Mouse (Mus musculus): ENCODE data around the gene Slc9a8.
"Not testable (repeated sequence)": the region's sequence is repeated elsewhere in the genome, so short reads cannot be mapped to it uniquely, and the experiment has no call there.

Gene Slc9a8

GRCm38 (mm10) chr2:167421330-167422149 lies at the start of gene Slc9a8:
Gene Slc9a8 (plus strand): TSS chr2:167421712.
- peak; percentile 91 to 92 for DNase-seq (ENCODE audit: low spot score in 2 of 2)

DNA sequence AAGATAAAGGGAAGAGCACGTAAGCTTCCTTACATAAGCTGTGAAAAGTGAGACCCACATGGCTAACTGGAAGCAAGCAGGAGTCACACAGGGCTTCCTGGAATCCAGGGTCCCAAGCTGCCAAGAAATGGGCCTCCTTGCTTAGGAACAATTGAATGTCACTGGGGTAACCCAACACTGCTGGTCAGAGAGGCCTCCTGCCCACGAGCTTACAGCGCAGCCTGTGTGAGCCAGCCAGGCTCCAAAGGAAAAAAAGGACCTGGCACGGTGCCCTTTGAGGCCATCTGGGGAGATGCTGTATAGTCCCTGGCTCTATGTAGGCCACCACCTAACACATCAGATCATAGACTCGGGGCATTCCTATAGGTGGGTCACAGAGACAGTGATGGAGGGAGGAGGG lies 48.2 kb upstream of the Slc9a8 start:
- DNase-seq (ENCODE audit: low spot score in 2 of 2) = no peak

GRCm38 (mm10) chr2:167374191-167374805 lies 47.2 kb upstream of the Slc9a8 start:
- no peak for DNase-seq (ENCODE audit: low spot score in 2 of 2)

- peak; percentile 49 to 78 for DNase-seq (ENCODE audit: low spot score in 2 of 2)
Observed at GRCm38 (mm10) chr2:167375135-167375534, 46.4 kb upstream of the Slc9a8 start.

GRCm38 (mm10) chr2:167375688-167376087 lies 45.8 kb upstream of the Slc9a8 start:
- DNase-seq (ENCODE audit: low spot score in 2 of 2) = no peak

GRCm38 (mm10) chr2:167376160-167376564 lies 45.4 kb upstream of the Slc9a8 start:
- no peak for DNase-seq (ENCODE audit: low spot score in 2 of 2)

GRCm38 (mm10) chr2:167377697-167378096 lies 43.8 kb upstream of the Slc9a8 start:
- peak; percentile 51 to 68 for DNase-seq (ENCODE audit: low spot score in 2 of 2)

GRCm38 (mm10) chr2:167378972-167379371 lies 42.5 kb upstream of the Slc9a8 start:
- DNase-seq (ENCODE audit: low spot score in 2 of 2) = no peak

DNA sequence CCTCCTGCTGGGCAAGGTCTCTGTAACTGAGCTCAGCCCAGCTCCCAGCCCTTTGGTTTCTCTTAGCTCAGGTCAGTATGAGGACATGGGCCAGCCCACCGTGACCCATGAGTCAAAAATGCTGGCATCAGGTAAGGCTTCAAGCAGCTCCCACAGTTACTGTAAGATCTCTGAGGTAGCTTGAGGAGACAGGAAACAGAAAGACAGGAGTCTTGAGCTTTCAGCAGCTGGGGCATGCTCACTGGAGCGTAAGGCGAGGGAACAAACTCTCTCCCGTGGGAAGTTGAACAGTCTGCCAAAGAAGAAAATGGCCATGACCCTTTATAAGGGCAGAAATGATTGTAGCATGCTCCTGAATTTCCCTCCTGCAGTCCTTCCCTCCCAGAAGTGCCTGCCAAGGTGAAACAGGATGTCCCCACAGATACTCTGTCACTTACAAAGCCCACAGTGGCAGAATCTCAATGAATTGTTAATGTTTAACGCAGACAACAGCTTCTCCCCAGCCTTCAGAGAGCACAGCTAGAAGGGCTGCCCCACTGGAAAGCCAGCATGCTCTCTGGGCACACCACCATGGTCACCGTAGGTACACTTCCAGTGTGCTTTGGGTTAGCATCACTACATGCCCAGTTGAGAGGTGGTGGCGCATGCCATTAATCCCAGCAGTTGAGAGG lies 40.8 kb upstream of the Slc9a8 start:
- DNase-seq (ENCODE audit: low spot score in 2 of 2) = no peak

DNA sequence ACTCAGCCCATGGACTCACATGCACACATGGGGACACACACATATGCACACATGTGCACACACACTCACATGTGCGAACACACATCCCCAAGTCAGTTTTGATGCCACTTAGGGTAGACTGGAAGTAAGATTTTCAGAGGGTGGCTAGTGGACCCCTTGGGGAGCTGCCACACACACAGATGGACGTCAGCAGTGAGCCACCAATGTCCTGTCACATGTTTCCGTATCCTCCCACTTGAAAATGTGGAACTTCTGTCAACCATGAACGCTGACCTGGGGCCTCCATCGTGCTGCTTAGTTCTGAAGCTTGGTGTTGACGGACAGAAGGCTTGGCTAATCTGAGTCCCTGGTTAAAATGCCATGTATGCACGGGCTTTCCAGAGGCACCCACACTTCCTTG lies 39.9 kb upstream of the Slc9a8 start:
- DNase-seq (ENCODE audit: low spot score in 2 of 2) = peak in 1 of 2 experiments; percentile 76

DNA sequence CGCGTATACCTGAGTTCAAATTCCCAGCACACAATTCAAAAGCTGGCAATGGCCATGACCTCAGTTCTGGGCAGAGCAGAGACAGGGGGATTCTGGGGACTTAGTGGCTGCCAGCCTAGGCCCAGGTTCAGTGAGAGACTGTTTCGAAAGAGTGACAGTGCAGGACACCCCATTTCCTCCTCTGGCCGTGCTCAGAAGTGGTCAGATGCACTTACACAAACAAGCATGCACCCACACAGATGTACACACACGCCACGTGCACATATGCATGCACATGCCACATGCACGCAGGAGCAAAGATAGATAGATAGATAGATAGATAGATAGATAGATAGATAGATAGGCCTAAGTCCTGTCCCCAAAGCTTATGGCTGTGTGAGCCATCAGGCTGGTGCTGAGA lies 39.1 kb upstream of the Slc9a8 start:
- DNase-seq (ENCODE audit: low spot score in 2 of 2) = no peak

DNA sequence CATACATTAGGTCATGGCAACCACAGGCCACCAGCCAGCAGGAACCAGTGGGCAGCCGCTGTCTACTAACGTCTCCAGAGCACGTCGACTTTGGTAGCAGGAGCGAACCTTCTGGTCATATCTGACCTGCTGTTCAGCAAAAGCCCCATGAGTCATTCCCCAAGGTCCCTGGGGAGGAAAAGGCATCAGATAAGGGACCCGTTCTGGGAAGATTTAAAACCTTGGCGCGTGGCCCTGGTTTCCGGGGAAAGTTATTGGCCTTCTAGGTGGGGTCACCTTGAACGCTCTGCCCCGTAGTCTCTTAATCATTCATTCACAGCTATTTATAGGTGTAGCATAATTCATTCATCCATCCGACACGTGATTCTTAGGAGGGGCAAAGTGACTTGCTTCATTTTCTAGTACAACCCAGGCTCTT lies 37.8 kb upstream of the Slc9a8 start:
- peak; percentile 46 to 77 for DNase-seq (ENCODE audit: low spot score in 2 of 2)

DNA sequence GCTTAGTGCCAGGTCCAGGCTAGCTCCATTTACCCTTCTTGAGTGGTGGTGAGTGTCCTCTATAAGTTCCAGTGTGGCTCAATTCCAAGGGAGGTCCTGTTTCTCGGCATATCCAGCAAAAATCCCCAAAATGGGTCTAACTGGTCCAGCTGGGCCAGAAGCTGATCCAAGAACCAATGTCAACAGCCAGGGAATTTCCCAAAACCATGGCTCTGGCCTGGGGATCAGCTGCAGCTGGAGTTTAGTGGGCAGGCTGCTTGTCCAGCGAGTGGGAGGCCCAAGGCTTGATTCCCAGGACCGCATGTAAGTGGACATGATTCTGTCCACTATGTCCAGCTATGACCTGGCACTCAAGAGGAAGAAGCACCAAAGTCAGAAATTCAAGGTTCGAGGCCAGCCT lies 35.1 kb upstream of the Slc9a8 start:
- DNase-seq (ENCODE audit: low spot score in 2 of 2) = no peak

- no peak for DNase-seq (ENCODE audit: low spot score in 2 of 2)
Observed at GRCm38 (mm10) chr2:167386998-167387397, 34.5 kb upstream of the Slc9a8 start.

DNA sequence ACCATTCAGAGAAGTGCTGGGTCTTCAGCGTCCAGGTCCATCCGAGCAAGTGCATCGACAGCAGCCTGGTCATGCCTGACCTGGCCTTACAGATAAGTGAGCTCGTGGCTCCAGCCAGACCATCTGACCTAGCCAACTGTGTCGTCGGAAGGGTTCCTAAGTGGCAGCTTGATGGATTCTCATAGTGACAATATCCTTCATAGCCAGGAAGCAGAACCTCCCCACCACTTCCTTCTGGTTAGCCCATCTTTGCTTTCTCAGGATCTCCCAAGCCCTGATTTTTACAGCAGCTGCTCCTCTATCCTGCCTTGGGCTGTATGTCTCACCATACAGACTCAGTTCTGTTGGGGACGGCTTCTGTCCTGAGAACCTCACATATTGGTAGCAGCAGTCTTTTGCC lies 27.1 kb upstream of the Slc9a8 start:
- DNase-seq (ENCODE audit: low spot score in 2 of 2) = no peak

- not testable (repeated sequence) for DNase-seq (ENCODE audit: low spot score in 2 of 2)
Observed at GRCm38 (mm10) chr2:167396420-167396819, 25.1 kb upstream of the Slc9a8 start.

- DNase-seq (ENCODE audit: low spot score in 2 of 2) = no peak
Observed at GRCm38 (mm10) chr2:167399012-167399411, 22.5 kb upstream of the Slc9a8 start.

DNA sequence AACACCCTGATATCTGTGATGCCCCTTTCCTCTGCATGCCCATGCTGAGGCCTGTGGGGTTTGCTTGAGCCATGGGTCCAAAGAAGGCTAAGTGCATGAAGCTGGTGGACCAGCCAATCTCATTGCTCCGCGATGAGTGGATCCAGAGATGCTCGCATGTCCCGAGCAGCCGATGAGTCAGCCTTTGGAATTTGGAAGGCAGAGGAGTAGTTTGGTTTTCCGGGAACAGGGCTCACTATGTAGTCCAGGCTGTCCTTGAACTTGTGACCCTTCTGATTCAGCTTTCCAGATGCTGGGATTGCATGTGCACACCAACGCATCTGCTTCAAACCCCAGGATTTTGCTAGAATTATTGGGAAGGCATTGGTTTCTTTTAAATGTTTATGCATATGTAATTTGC lies 21.9 kb upstream of the Slc9a8 start:
- no peak for DNase-seq (ENCODE audit: low spot score in 2 of 2)

- no peak for DNase-seq (ENCODE audit: low spot score in 2 of 2)
Observed at GRCm38 (mm10) chr2:167403085-167403484, 18.4 kb upstream of the Slc9a8 start.

DNA sequence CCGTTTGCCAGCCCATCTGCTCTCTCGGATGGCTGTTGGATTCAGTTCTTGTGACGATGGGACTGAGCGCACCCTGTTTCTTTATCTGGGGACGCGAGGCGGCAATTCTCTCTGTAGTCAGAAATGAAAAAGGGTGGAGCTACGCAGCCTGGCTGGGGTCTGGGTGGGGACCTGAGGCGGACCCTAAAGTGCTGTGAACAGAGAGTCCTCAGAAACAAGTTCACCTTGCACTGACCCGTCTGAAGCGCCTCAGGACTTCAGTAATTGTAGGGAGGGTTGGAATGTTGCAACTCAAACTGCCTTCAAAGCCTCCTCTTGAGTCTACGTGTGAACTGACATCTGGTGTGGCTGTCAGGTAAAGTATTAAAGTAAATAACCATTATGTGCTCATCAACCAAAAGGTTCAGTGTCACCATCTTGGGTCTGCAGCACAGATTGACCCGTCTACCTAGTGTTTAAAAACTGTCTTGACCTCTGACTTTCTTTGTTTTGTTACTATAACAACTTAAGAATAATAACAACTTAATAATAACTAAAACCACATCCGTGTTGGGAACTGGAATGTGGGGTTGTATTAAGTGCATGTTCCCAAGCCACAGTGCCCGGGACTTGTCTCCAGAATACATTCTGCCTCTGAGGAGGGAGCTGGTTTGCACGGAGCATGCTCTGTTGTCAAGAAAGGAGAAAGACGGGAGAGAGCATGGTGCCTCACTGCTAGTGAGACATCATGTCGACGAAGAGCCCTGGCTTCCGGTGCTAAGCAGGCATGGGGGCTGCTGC lies 16.2 kb upstream of the Slc9a8 start:
- DNase-seq (ENCODE audit: low spot score in 2 of 2) = no peak

GRCm38 (mm10) chr2:167407296-167407929 lies 14.1 kb upstream of the Slc9a8 start:
- DNase-seq (ENCODE audit: low spot score in 2 of 2) = no peak

All from natural killer cell, adult 2 months (primary cell).